10 mouse cellular contexts compared by ENCODE assay signal in genomic region chr5:118274546-118274945, GRCm38 (mm10). TPM values are rescaled to one million over a fixed set of nuclear protein-coding genes. Genes with fewer than 3 reads are reported as not detected.
DNase-seq lines count a peak whose midpoint lies in the region; ATAC-seq and TF ChIP-seq lines count a peak whose summit lies in the region.
"Had no signal": no experiment of that assay in that cellular context is flagged by ENCODE, and none has a peak within 500 bp of the region (broad histone marks: within the 10 kb centered on the region; RNA-seq: fewer than 3 reads in every experiment).

No protein-coding gene starts in this region.

- H3K36me3 ChIP-seq in liver, postnatal 0 days (replicated peaks; ENCODE audit: insufficient read depth, low read length): no peaks in the 10 kb centered on the region
- H3K36me3 ChIP-seq in liver, embryonic 12.5 days: no peaks in the 10 kb centered on the region
- H3K36me3 ChIP-seq in hindbrain, embryonic 10.5 days: no peaks in the 10 kb centered on the region
- H3K36me3 ChIP-seq in midbrain, embryonic 16.5 days (ENCODE audit: control insufficient read depth, insufficient read depth, low read length): no peaks in the 10 kb centered on the region
- no peaks in the 10 kb centered on the region for H3K36me3 ChIP-seq in kidney, embryonic 15.5 days
- H3K36me3 ChIP-seq: limb, embryonic 15.5 days had no signal

- no peak overlapping the region for H3K4me3 ChIP-seq in liver, postnatal 0 days (ENCODE audit: low read depth, low read length)
- H3K4me3 ChIP-seq in liver, embryonic 12.5 days: no peak overlapping the region
- H3K4me3 ChIP-seq in hindbrain, embryonic 10.5 days: no peak overlapping the region
- H3K4me3 ChIP-seq in midbrain, embryonic 16.5 days (ENCODE audit: low read depth, low read length): no peak overlapping the region
- H3K4me3 ChIP-seq in kidney, embryonic 15.5 days (replicated peaks): no peak overlapping the region
- H3K4me3 ChIP-seq: limb, embryonic 15.5 days had no signal

- WGBS in liver, postnatal 0 days (ENCODE audit: insufficient replicate concordance): 53% methylated on average over 9 of the region's 9 CpGs
- 51% methylated on average over 9 of the region's 9 CpGs for WGBS in liver, embryonic 12.5 days (ENCODE audit: insufficient replicate concordance)
- WGBS in hindbrain, embryonic 10.5 days: 32% methylated on average over 9 of the region's 9 CpGs
- 9% methylated on average over 9 of the region's 9 CpGs for WGBS in midbrain, embryonic 16.5 days
- WGBS in kidney, embryonic 15.5 days: 33% methylated on average over 9 of the region's 9 CpGs

- ATAC-seq in liver, postnatal 0 days: 0 out of 2 replicates have a peak, but pooled peaks have one; percentile 43
- no peak for ATAC-seq in liver, embryonic 12.5 days
- peak; percentile 79 for ATAC-seq in midbrain, embryonic 16.5 days
- no peak for ATAC-seq in kidney, embryonic 15.5 days (replicated peaks; ENCODE audit: low FRiP score)

- no peak overlapping the region for H3K9ac ChIP-seq in liver, postnatal 0 days (replicated peaks)
- H3K9ac ChIP-seq in liver, embryonic 12.5 days: no peak overlapping the region
- H3K9ac ChIP-seq in midbrain, embryonic 16.5 days (ENCODE audit: low read depth, low read length): peak overlapping the region; percentile 41; the same call in 1 of the 2 replicates
- no peak overlapping the region for H3K9ac ChIP-seq in kidney, embryonic 15.5 days

- TF ChIP-seq CTCF in liver, postnatal 0 days (IDR thresholded peaks at IDR 0.05; ENCODE audit: low read depth): no peak

- H3K27me3 ChIP-seq in liver, postnatal 0 days (ENCODE audit: insufficient read depth, low read length): peaks cover 5% of the 10 kb centered on the region; the same call in 1 of the 2 replicates
- peaks cover 63% of the 10 kb centered on the region for H3K27me3 ChIP-seq in liver, embryonic 12.5 days (replicated peaks)
- H3K27me3 ChIP-seq in hindbrain, embryonic 10.5 days (ENCODE audit: insufficient read depth, poor library complexity, severe bottlenecking): peaks cover 58% of the 10 kb centered on the region
- peaks cover 3% of the 10 kb centered on the region; the same call in 1 of the 2 replicates for H3K27me3 ChIP-seq in midbrain, embryonic 16.5 days (ENCODE audit: control insufficient read depth, insufficient read depth, low read depth, low read length)
- peaks cover 90% of the 10 kb centered on the region for H3K27me3 ChIP-seq in kidney, embryonic 15.5 days

- H3K27ac ChIP-seq in liver, postnatal 0 days (ENCODE audit: low read depth): no peak overlapping the region
- no peak overlapping the region for H3K27ac ChIP-seq in liver, embryonic 12.5 days
- peak overlapping the region; percentile 51; the same call in 1 of the 2 replicates for H3K27ac ChIP-seq in hindbrain, embryonic 10.5 days
- H3K27ac ChIP-seq in midbrain, embryonic 16.5 days (ENCODE audit: low read length): peak overlapping the region; percentile 76
- H3K27ac ChIP-seq in kidney, embryonic 15.5 days: no peak overlapping the region
- H3K27ac ChIP-seq: limb, embryonic 15.5 days had no signal

- TF ChIP-seq EP300 in liver, postnatal 0 days (IDR thresholded peaks at IDR 0.05; ENCODE audit: low read depth): no peak

- H3K4me1 ChIP-seq in liver, postnatal 0 days (ENCODE audit: insufficient read depth): peaks cover 4% of the 10 kb centered on the region
- H3K4me1 ChIP-seq in liver, embryonic 12.5 days: no peaks in the 10 kb centered on the region
- peaks cover 34% of the 10 kb centered on the region for H3K4me1 ChIP-seq in hindbrain, embryonic 10.5 days (replicated peaks)
- peaks cover 44% of the 10 kb centered on the region for H3K4me1 ChIP-seq in midbrain, embryonic 16.5 days (ENCODE audit: control insufficient read depth, insufficient read depth, low read length)
- peaks cover 26% of the 10 kb centered on the region for H3K4me1 ChIP-seq in kidney, embryonic 15.5 days

- no peak overlapping the region for H3K4me2 ChIP-seq in liver, postnatal 0 days (ENCODE audit: low read depth, low read length)
- H3K4me2 ChIP-seq in liver, embryonic 12.5 days: no peak overlapping the region
- peak overlapping the region; percentile 13 for H3K4me2 ChIP-seq in midbrain, embryonic 16.5 days (ENCODE audit: low read length)
- H3K4me2 ChIP-seq in kidney, embryonic 15.5 days: no peak overlapping the region
- H3K4me2 ChIP-seq: limb, embryonic 15.5 days had no signal

- H3K9me3 ChIP-seq in liver, postnatal 0 days (ENCODE audit: low read length): no peaks in the 10 kb centered on the region
- H3K9me3 ChIP-seq in liver, embryonic 12.5 days (replicated peaks): no peaks in the 10 kb centered on the region
- H3K9me3 ChIP-seq in hindbrain, embryonic 10.5 days: no peaks in the 10 kb centered on the region
- H3K9me3 ChIP-seq in midbrain, embryonic 16.5 days (replicated peaks; ENCODE audit: control insufficient read depth, low read length, poor library complexity, severe bottlenecking): no peaks in the 10 kb centered on the region
- no peaks in the 10 kb centered on the region for H3K9me3 ChIP-seq in kidney, embryonic 15.5 days (replicated peaks)
- H3K9me3 ChIP-seq: limb, embryonic 15.5 days had no signal

- peak; percentile 57 for DNase-seq in liver, postnatal 0 days
- peak; percentile 43 for DNase-seq in brain, embryonic 18.5 days (ENCODE audit: low read depth, low spot score)
- DNase-seq in hindbrain, embryonic 10.5 days (ENCODE audit: low spot score): peak; percentile 26
- DNase-seq in frontal cortex, adult 2 months (ENCODE audit: extremely low spot score in 1 of 2, low spot score in 1 of 2): no peak
- no peak for DNase-seq in layer of hippocampus, postnatal 25 days (ENCODE audit: extremely low spot score in 1 of 2, low spot score in 1 of 2)
- DNase-seq: cerebellum, adult 11 months had no signal

RNA-seq across cellular contexts. Expression of gene 2410131K14Rik, which starts 29.5 kb away (rescaled TPM):
- polyA plus RNA-seq in liver, postnatal 0 days (2015; fragmentation: Nextera tagmentation; extraction: Ambion mirVana): 1.3 TPM in 2 replicates
- polyA plus RNA-seq in liver, embryonic 12.5 days (2016; fragmentation: Nextera tagmentation; extraction: Ambion mirVana): 2.3 and 2.6 TPM in 2 replicates
- polyA plus RNA-seq in hindbrain, embryonic 10.5 days (2016; fragmentation: Nextera tagmentation; extraction: Ambion mirVana): 11.3 and 12.3 TPM in 2 replicates
- polyA plus RNA-seq in midbrain, embryonic 16.5 days (2015; fragmentation: Nextera tagmentation; extraction: Ambion mirVana): 18.1 and 18.2 TPM in 2 replicates
- 14.4 and 14.9 TPM in 2 replicates for polyA plus RNA-seq in frontal cortex, adult 2 months (2012; rRNA removed)
- polyA plus RNA-seq in kidney, embryonic 15.5 days (2015; fragmentation: Nextera tagmentation; extraction: Ambion mirVana): 9.0 and 9.2 TPM in 2 replicates
- total RNA-seq in layer of hippocampus, postnatal 25 days (2021): 10 to 100 TPM; 12.6 to 15.4 TPM

RNA-seq across cellular contexts. Expression of gene Rnft2, which starts 29.6 kb away (rescaled TPM):
- polyA plus RNA-seq in liver, postnatal 0 days (2015; fragmentation: Nextera tagmentation; extraction: Ambion mirVana): 0.14 TPM in 1 of 2 replicates, not detected in the other
- polyA plus RNA-seq in liver, embryonic 12.5 days (2016; fragmentation: Nextera tagmentation; extraction: Ambion mirVana): 0.52 and 0.54 TPM in 2 replicates
- 4.9 and 7.4 TPM in 2 replicates for polyA plus RNA-seq in hindbrain, embryonic 10.5 days (2016; fragmentation: Nextera tagmentation; extraction: Ambion mirVana)
- polyA plus RNA-seq in midbrain, embryonic 16.5 days (2015; fragmentation: Nextera tagmentation; extraction: Ambion mirVana): 11.5 and 11.9 TPM in 2 replicates
- polyA plus RNA-seq in frontal cortex, adult 2 months (2012; rRNA removed): 58.6 and 59.2 TPM in 2 replicates
- 3.1 and 3.5 TPM in 2 replicates for polyA plus RNA-seq in kidney, embryonic 15.5 days (2015; fragmentation: Nextera tagmentation; extraction: Ambion mirVana)
- 10 to 100 TPM; 69.4 to 69.8 TPM for total RNA-seq in layer of hippocampus, postnatal 25 days (2021)

Comparison
In these comparisons a context has a peak if more than half of its experiments do, and no peak if none do; other contexts are left out.
1. ATAC-seq: peak in liver, postnatal 0 days (single experiment) and midbrain, embryonic 16.5 days (single experiment); none in liver, embryonic 12.5 days (single experiment) and kidney, embryonic 15.5 days (single experiment).
2. DNase-seq: peak in liver, postnatal 0 days (single experiment), brain, embryonic 18.5 days (single experiment) and hindbrain, embryonic 10.5 days (single experiment); none in frontal cortex, adult 2 months (0 of 2) and layer of hippocampus, postnatal 25 days (0 of 2).
3. H3K27ac ChIP-seq: peak in hindbrain, embryonic 10.5 days (single experiment) and midbrain, embryonic 16.5 days (single experiment); none in liver, postnatal 0 days (single experiment), liver, embryonic 12.5 days (single experiment) and kidney, embryonic 15.5 days (single experiment).